In the genomic region with DNA sequence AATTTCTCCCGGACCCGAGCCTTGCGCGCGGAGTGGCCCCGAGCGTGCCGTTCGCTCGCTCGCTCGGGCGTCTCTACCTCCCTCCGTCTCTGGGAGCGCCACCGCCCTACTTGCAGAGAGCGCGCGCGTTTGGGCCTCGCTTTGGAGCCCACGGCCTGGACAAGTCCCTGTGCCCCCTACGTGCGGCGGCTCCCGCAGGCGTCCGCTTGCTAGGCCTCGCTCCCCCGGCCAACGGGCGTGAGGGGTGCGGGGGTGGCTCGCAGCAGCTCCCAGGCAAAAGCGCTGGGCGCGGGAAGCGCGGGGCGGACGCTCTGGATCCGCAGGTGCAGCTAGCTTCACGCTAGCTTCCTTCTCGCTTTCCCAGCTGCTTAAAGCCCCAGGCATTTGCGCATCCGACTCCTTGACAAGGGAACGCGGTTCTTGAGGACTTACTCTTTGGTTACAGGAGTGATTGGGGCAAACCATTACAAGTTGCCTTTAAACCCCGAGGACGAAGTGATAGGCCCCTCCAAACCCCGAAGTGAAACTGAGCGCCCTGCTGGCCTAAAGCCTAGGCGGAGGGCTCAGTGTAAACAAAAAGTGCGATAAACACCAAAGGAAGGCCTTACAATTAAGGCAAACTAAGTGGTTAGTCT, we compare ENCODE assay signal across 8 mouse cellular contexts.
A peak's percentile ranks its signal among the peaks of the same experiment; 100 is the strongest.
DNase-seq lines count a peak whose midpoint lies in the region; ATAC-seq lines count a peak whose summit lies in the region.

No protein-coding gene starts in this region.

- no peaks in the 10 kb centered on the region for H3K9me3 ChIP-seq in forebrain, embryonic 16.5 days (ENCODE audit: control insufficient read depth, low read length)
- H3K9me3 ChIP-seq in hindbrain, embryonic 12.5 days (replicated peaks) = no peaks in the 10 kb centered on the region

- WGBS in forebrain, embryonic 16.5 days = under 1% methylated on average over 52 of the region's 54 CpGs
- WGBS in hindbrain, embryonic 12.5 days = under 1% methylated on average over 54 of the region's 54 CpGs

- peak; percentile 69 for ATAC-seq in forebrain, embryonic 16.5 days
- peak; percentile 63 for ATAC-seq in hindbrain, embryonic 12.5 days (ENCODE audit: low FRiP score)

- peak overlapping the region; percentile 89 for H3K4me2 ChIP-seq in forebrain, embryonic 16.5 days (ENCODE audit: low read length)
- H3K4me2 ChIP-seq in hindbrain, embryonic 12.5 days (replicated peaks) = peak overlapping the region; percentile 93

- H3K36me3 ChIP-seq in forebrain, embryonic 16.5 days (ENCODE audit: control insufficient read depth, insufficient read depth) = no peaks in the 10 kb centered on the region
- no peaks in the 10 kb centered on the region for H3K36me3 ChIP-seq in hindbrain, embryonic 12.5 days

- H3K27me3 ChIP-seq in forebrain, embryonic 16.5 days (replicated peaks; ENCODE audit: control insufficient read depth, insufficient read depth, low read length) = no peaks in the 10 kb centered on the region
- H3K27me3 ChIP-seq in hindbrain, embryonic 12.5 days = peaks cover 42% of the 10 kb centered on the region

- peak overlapping the region; percentile 94 for H3K4me3 ChIP-seq in forebrain, embryonic 16.5 days (replicated peaks; ENCODE audit: low read length)
- peak overlapping the region; percentile 78 for H3K4me3 ChIP-seq in hindbrain, embryonic 12.5 days

- peak overlapping the region; percentile 91 for H3K9ac ChIP-seq in forebrain, embryonic 16.5 days (replicated peaks; ENCODE audit: low read depth, low read length)
- H3K9ac ChIP-seq in hindbrain, embryonic 12.5 days = peak overlapping the region; percentile 84

- DNase-seq in Muller cell, postnatal 12 days (ENCODE audit: inconsistent ontology term) = peak; percentile 81
- DNase-seq in cerebellum, adult 11-12 months = peak; percentile 82
- peak; percentile 55 to 62 for DNase-seq in layer of hippocampus, postnatal 36 days
- peak; percentile 68 for DNase-seq in lung, postnatal 14 days
- peak; percentile 81 to 83 for DNase-seq in right cerebral cortex, postnatal 10 days (ENCODE audit: low spot score in 2 of 2)
- peak; percentile 71 for DNase-seq in urinary bladder, postnatal 14 days (ENCODE audit: low spot score)

- peaks cover 39% of the 10 kb centered on the region for H3K4me1 ChIP-seq in forebrain, embryonic 16.5 days (replicated peaks; ENCODE audit: control insufficient read depth, insufficient read depth, low read length)
- H3K4me1 ChIP-seq in hindbrain, embryonic 12.5 days = peaks cover 22% of the 10 kb centered on the region

- H3K27ac ChIP-seq in forebrain, embryonic 16.5 days (ENCODE audit: low read length) = peak overlapping the region; percentile 99
- peak overlapping the region; percentile 94 for H3K27ac ChIP-seq in hindbrain, embryonic 12.5 days

Comparison
In these comparisons a context has a peak if more than half of its experiments do, and no peak if none do; other contexts are left out.
1. Peak in every context shown above with its lines: DNase-seq, ATAC-seq, H3K4me3 ChIP-seq and H3K27ac ChIP-seq.